Mouse (Mus musculus) lung, adult 2 months (tissue): ENCODE measurements at regions not wholly inside any gene's neighbourhood (a gene's known extent, or its start where the extent isn't known, plus 50 kb on each side); places are given as distances from the start of the nearest gene placed in this dataset.

Experiments used
- CTCF ChIP-seq: fragments of 200-500 bp; IDR thresholded peaks from 2 replicates; pipeline ENCODE4 v1.5.1; 2011; ENCODE audit warnings: mild to moderate bottlenecking, low read length, control low read depth; ENCODE audit not compliant: insufficient read depth
- POLR2A ChIP-seq: fragments of 200-500 bp; IDR thresholded peaks from 2 replicates; pipeline ENCODE4 v1.6.1; 2011; ENCODE audit warnings: low read depth, mild to moderate bottlenecking, control low read depth, low read length, borderline replicate concordance; ENCODE audit errors: extremely low read depth

GRCm38 (mm10) chr1:73793256-73793655, 331.0 kb downstream of the Tns1 start:
- TF ChIP-seq CTCF, result no peak
- no peak for TF ChIP-seq POLR2A
